Mouse (Mus musculus) kidney, adult 2 months (tissue): ENCODE measurements around the gene Rpl5. TPM values are rescaled to one million over a fixed set of nuclear protein-coding genes. Genes with fewer than 3 reads are reported as not detected.
"Not testable (repeated sequence)": the region's sequence is repeated elsewhere in the genome, so short reads cannot be mapped to it uniquely, and the experiment has no call there.

ENCODE experiments used
- DNase-seq: peaks from one replicate; pipeline ENCODE4 v3.0.0; 2021
- H3K27ac ChIP-seq: fragments of 200-500 bp; 2 replicates; pipeline ENCODE4 v1.5.1; 2012; ENCODE audit warnings: low read depth, low read length, control low read depth, inconsistent platforms; ENCODE audit not compliant: insufficient read depth
- H3K27me3 ChIP-seq: fragments of 200-500 bp; replicated peaks from 2 replicates; pipeline ENCODE4 v1.6.1; 2012; ENCODE audit warnings: mild to moderate bottlenecking, moderate library complexity, low read length, inconsistent platforms; ENCODE audit not compliant: control insufficient read depth, insufficient read depth
- H3K36me3 ChIP-seq: fragments of 200-500 bp; 2 replicates; pipeline ENCODE4 v1.6.1; 2012; ENCODE audit warnings: mild to moderate bottlenecking, moderate library complexity, low read length, inconsistent platforms; ENCODE audit not compliant: control insufficient read depth, insufficient read depth
- H3K4me1 ChIP-seq: fragments of 200-500 bp; 2 replicates; pipeline ENCODE4 v1.6.1; 2011; ENCODE audit warnings: low read length; ENCODE audit not compliant: control insufficient read depth, insufficient read depth
- H3K4me3 ChIP-seq: fragments of 200-500 bp; 2 replicates; pipeline ENCODE4 v1.5.1; 2011; ENCODE audit warnings: mild to moderate bottlenecking, low read depth, low read length, control low read depth; ENCODE audit not compliant: insufficient read depth
- CTCF ChIP-seq: fragments of 200-500 bp; conservative IDR thresholded peaks from 2 replicates; pipeline ENCODE4 v1.5.1; 2011; ENCODE audit warnings: low read depth, mild to moderate bottlenecking, control low read depth, low read length, moderate library complexity, mixed read lengths; ENCODE audit not compliant: insufficient read depth, insufficient read length
- POLR2A ChIP-seq: fragments of 200-500 bp; IDR thresholded peaks from one replicate; pipeline ENCODE4 v1.6.1; 2011; ENCODE audit warnings: low read depth, low read length, control low read depth
- WGBS: fragments of 180-500 bp; shearing (Covaris S2); methylation state at CpG from one replicate; pipeline ENCODE4 v1.1.7; 2018; 5-methylcytosine and 5-hydroxymethylcytosine counted together
- polyA plus RNA-seq: library from polyadenylated mRNA; depleted of rRNA; stranded (reverse); fragments of >200 nt; gene quantifications from 2 replicates; pipeline ENCODE4 v1.2.3, GENCODE M21; 2012

Rpl5 gene
- polyA plus RNA-seq, 1 experiment: 21.5 TPM

GRCm38 (mm10) chr5:107934770-107935543 is 34.7 kb downstream of the Rpl5 start:
- H3K4me1 ChIP-seq: peaks cover 2% of the 10 kb centered on the region; the same call in 1 of the 2 replicates
- H3K27me3 ChIP-seq: no peaks in the 10 kb centered on the region
- no peaks in the 10 kb centered on the region for H3K36me3 ChIP-seq
- TF ChIP-seq POLR2A (no peak), CTCF (no peak)
- WGBS: 92% methylated on average over 10 of the region's 10 CpGs
- H3K27ac ChIP-seq: no peak overlapping the region
- DNase-seq: no peak
- H3K4me3 ChIP-seq: no peak overlapping the region

- Histone ChIP-seq H3K27ac (no peak overlapping the region), H3K27me3 (no peaks in the 10 kb centered on the region), H3K4me3 (no peak overlapping the region), H3K36me3 (no peaks in the 10 kb centered on the region), H3K4me1 (peaks cover 5% of the 10 kb centered on the region; the same call in 1 of the 2 replicates)
- 89% methylated on average over 10 of the region's 10 CpGs for WGBS
- no peak for DNase-seq
- TF ChIP-seq CTCF (no peak), POLR2A (no peak)
Measured at GRCm38 (mm10) chr5:107936625-107937389, 36.5 kb downstream of the Rpl5 start.

GRCm38 (mm10) chr5:107938483-107938882 is 38.2 kb downstream of the Rpl5 start:
- H3K4me3 ChIP-seq, DNase-seq, H3K27ac ChIP-seq, H3K4me1 ChIP-seq, H3K27me3 ChIP-seq, H3K36me3 ChIP-seq: not testable (repeated sequence)
- 70% methylated on average over 1 of the region's 1 CpGs for WGBS

GRCm38 (mm10) chr5:107938886-107939285 is 38.6 kb downstream of the Rpl5 start:
- TF ChIP-seq POLR2A (no peak), CTCF (no peak)
- Histone ChIP-seq H3K27ac (no peak overlapping the region), H3K27me3 (no peaks in the 10 kb centered on the region), H3K4me3 (no peak overlapping the region), H3K36me3 (no peaks in the 10 kb centered on the region), H3K4me1 (peaks cover 5% of the 10 kb centered on the region; the same call in 1 of the 2 replicates)
- DNase-seq: no peak
- 93% methylated on average over 2 of the region's 2 CpGs for WGBS

GRCm38 (mm10) chr5:107939701-107940100 is 39.4 kb downstream of the Rpl5 start:
- no peak overlapping the region for H3K4me3 ChIP-seq
- WGBS: 54% methylated on average over 3 of the region's 3 CpGs
- no peaks in the 10 kb centered on the region for H3K36me3 ChIP-seq
- peaks cover 5% of the 10 kb centered on the region; the same call in 1 of the 2 replicates for H3K4me1 ChIP-seq
- no peaks in the 10 kb centered on the region for H3K27me3 ChIP-seq
- H3K27ac ChIP-seq: peak overlapping the region; percentile 44
- peak; percentile 84 for DNase-seq
- TF ChIP-seq CTCF (no peak), POLR2A (no peak)

- peak; percentile 88 for DNase-seq
- no peak overlapping the region for H3K4me3 ChIP-seq
- no peaks in the 10 kb centered on the region for H3K36me3 ChIP-seq
- H3K27ac ChIP-seq: no peak overlapping the region
- WGBS: 28% methylated on average over 6 of the region's 6 CpGs
- TF ChIP-seq POLR2A: no peak
- TF ChIP-seq CTCF: no peak
- H3K4me1 ChIP-seq: peaks cover 5% of the 10 kb centered on the region; the same call in 1 of the 2 replicates
- no peaks in the 10 kb centered on the region for H3K27me3 ChIP-seq
Measured at GRCm38 (mm10) chr5:107941222-107941621, 40.9 kb downstream of the Rpl5 start.

GRCm38 (mm10) chr5:107942941-107943340 is 42.6 kb downstream of the Rpl5 start:
- no peak for TF ChIP-seq CTCF
- no peak for TF ChIP-seq POLR2A
- no peak overlapping the region for H3K27ac ChIP-seq
- no peaks in the 10 kb centered on the region for H3K27me3 ChIP-seq
- peaks cover 13% of the 10 kb centered on the region; the same call in 1 of the 2 replicates for H3K4me1 ChIP-seq
- H3K36me3 ChIP-seq: no peaks in the 10 kb centered on the region
- H3K4me3 ChIP-seq: no peak overlapping the region
- 84% methylated on average over 1 of the region's 1 CpGs for WGBS
- no peak for DNase-seq
